Mouse (Mus musculus) bone marrow macrophage, adult 2 months (primary cell): ENCODE measurements around the gene Rock2.

ENCODE experiments used
- CTCF ChIP-seq: IDR thresholded peaks from 2 replicates; pipeline ENCODE4 v1.5.1; 2012; ENCODE audit warnings: low read depth, mild to moderate bottlenecking, low read length, moderate library complexity
- POLR2A ChIP-seq: IDR thresholded peaks from 2 replicates; pipeline ENCODE4 v1.6.1; 2012; ENCODE audit warnings: mild to moderate bottlenecking, low read depth, low read length, borderline replicate concordance

GRCm38 (mm10) chr12:16985778-16986177, 91.1 kb downstream of the Rock2 start:
- TF ChIP-seq POLR2A = no peak
- TF ChIP-seq CTCF = no peak
